Mouse (Mus musculus) adrenal gland, postnatal 36 days (tissue): ENCODE measurements at regions not wholly inside any gene's neighbourhood (a gene's known extent, or its start where the extent isn't known, plus 50 kb on each side); places are given as distances from the start of the nearest gene placed in this dataset.
A peak's percentile ranks its signal among the peaks of the same experiment; 100 is the strongest.

ENCODE experiments used
- DNase-seq, 2 experiments: peaks; one replicate each; pipeline ENCODE4 v3.0.0; 2021; ENCODE audit warnings: mixed read lengths in 1 of 2

DNA sequence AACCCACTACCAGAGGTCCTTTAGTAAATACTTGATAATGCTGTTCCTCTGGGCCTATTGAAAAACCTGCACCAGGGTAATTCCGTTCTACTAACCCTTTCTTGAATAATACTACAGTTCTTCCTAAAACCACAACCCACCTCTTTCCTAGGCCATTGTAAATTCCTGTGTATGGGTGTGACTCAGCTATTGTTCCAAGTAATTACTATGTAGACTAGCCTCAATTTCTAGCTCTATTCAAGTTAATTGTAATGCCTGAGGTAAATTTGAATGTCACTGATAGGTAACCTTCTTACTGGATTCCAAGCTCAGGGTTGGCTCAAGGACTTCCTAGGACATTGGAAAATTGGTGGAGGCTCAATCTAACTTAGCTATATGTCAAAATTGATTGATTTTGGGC, 185.1 kb upstream of the Slc5a7 start:
- DNase-seq: no peak

DNA sequence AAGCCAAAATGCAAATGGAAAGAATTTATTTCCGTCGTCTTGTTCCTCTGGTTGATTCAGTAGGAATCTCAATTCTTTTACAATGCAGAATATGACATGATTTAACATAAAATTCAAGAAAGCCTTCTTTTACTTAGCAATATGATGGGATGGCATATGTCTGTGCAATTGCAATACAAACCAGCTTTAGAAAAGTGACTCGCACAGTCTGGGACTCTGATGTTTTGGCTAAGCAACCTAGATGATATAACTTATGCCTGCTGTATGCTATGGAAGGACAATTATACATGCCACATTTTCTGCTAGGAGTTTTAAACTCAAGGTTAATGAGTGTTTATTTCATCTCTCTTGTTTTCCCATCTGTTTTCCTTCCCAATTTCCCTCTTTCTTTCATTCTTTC, 141.1 kb upstream of the Slc5a7 start:
- no peak for DNase-seq

GRCm38 (mm10) chr17:54438435-54438834, 139.6 kb upstream of the Slc5a7 start:
- DNase-seq: no peak

GRCm38 (mm10) chr17:54429922-54430321, 131.1 kb upstream of the Slc5a7 start:
- no peak for DNase-seq

DNA sequence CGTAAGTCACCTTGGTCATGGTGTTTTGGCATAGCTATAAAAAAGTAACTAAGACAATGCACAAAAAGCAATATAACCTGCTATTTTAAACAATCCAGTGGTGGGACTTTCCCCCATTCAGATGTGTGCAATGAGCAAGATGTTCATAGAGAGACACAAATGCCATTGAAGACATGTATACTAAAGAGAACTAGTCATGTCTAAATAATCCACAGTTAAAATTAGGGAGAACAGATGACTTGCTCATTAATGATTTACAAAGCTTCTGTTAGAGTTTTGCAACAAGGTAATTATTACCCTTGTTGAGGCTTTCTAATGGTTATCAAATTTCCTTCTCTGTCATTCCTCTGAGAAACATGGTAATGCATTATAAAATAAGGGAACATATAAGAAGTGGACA, 115.4 kb upstream of the Slc5a7 start:
- DNase-seq: no peak

- no peak for DNase-seq
These were observed 97.6 kb upstream of the Slc5a7 start for GRCm38 (mm10) chr17:54396476-54396875.

- DNase-seq: no peak
These were observed 78.7 kb upstream of the Slc5a7 start for GRCm38 (mm10) chr17:54377500-54377899.

DNA sequence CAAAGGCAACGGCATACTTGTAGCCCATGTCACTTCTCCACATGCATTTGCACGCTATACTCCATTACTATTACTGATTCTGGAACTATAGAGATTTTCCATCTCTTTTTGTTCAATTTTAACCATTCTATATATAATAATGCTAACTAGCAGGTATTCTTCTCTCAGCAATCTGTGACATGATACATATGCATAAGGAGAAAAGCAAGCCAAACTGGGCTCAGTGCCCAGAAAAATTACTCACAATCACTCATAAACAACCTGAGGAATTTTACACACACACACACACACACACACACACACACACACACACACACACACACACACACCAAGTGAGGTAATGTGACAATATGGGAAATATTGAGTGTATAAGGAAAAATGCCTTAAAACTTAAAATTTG, 69.8 kb upstream of the Slc5a7 start:
- DNase-seq: peak in 1 of 2 experiments; percentile 3

DNA sequence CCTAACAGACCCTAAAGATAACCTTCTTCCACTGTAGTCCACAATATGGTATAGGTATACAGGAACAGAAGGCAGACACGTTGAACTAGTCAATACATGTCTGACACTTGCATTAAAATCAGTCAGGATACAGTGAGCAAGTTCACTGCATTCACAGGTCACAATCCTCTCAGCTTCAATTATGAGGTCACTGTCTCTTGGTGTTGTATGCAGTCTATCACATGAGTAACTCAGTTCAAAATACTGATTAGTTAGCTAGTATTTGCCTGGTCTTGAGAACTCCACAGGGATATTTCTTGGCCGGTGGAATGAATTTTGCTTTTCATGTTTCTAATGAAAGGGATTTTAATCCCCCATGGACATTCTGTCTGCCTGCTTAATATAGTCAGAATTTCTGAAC, 69.1 kb upstream of the Slc5a7 start:
- no peak for DNase-seq

DNA sequence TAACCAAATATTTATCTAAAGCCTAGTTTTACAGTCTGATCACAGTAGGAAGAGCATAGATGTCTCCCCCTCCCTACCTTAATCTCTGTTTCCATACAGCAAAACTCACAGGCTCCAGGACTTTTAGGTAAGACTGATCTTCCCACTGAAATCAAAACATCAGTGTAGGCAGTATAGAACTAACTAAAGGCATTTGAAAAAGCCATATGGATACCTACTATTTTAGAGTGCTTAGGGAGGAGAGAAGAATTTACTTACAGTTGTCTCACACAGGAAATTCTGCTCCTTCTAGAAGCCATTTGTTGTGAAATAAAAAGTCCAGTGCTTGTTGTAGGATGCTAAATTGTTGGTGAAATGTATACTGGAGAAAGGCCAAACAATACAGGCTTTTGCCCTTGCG, 64.2 kb upstream of the Slc5a7 start:
- DNase-seq: no peak

DNA sequence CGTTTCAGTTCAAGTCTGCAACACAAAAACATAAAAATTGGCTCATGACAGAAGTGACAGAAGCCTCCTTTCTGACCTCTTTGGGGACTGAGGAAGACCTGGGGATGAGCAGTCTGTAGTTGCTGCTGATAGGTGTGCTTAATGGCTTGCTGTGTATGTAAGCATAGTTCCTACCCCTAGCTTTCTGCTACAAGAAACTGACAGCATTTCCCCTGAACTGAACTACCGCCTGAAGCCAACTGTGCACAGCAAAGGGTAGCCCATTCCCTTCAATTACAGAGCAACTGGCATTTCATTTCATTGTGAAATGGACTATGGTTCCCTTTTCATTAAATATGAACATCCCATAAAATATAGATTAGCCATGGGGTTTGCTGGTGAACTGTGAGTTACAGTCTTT, 54.2 kb upstream of the Slc5a7 start:
- no peak for DNase-seq

GRCm38 (mm10) chr17:54350881-54351280, 52.0 kb upstream of the Slc5a7 start:
- no peak for DNase-seq
